Mouse (Mus musculus): Measurements from ENCODE around the gene Rad17. TPM values are rescaled to one million over a fixed set of nuclear protein-coding genes. Genes with fewer than 3 reads are reported as not detected.

Rad17 gene
- 20.0 TPM for polyA plus RNA-seq (2014; fragmentation: Illumina TruSeq; extraction: RNeasy Lipid Tissue Mini Kit (QIAGEN cat#74804); ENCODE audit: low read depth, low replicate concordance)

DNA sequence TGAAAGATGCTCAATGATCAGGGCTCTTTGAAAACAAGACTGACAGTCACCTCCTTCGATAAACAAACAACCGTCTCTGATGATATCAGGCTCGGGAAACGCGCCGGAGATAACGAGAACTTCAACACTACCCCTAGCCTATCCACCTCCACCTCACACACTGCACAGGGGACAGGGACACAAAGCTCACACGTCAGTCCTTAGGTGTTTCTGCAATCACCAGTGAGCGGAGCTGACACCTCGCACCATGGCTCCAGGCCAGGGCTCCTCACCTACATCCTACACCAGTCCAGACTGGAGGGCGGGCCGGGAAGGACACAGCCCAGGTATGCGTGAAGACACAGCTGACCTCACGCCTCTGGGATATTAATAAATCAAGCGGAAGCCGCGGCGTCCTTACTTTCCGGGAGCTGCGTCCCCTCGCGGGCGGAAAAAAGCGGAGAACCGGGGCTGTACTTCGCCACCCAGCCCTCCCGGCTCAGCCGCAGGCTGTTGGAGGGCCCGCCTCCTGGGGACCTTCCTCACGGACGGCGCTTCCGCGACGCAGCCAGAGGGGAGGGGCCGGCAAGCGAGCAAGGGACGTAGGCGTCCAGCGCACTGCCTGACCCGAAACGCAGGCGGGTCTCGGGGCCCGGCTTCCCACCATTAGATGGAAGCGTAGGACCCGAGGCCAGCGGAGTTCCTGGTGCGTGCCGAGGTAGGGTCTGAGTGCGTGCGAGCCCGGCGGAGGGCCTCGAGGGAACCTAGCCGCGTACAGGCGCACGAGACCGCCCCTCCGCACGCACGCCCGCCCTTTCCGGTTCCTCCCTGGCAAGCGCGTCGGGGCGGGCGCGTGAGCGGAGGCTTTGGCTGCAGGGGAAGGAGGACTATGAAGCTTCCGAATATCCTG is at the start of gene Rad17, which contains the start of gene Ak6:
TSS of gene Rad17 (minus strand) at position 502 of the 889 bp plus-strand sequence.
TSS of gene Ak6 (plus strand) at position 430 of the 889 bp plus-strand sequence.

DNA sequence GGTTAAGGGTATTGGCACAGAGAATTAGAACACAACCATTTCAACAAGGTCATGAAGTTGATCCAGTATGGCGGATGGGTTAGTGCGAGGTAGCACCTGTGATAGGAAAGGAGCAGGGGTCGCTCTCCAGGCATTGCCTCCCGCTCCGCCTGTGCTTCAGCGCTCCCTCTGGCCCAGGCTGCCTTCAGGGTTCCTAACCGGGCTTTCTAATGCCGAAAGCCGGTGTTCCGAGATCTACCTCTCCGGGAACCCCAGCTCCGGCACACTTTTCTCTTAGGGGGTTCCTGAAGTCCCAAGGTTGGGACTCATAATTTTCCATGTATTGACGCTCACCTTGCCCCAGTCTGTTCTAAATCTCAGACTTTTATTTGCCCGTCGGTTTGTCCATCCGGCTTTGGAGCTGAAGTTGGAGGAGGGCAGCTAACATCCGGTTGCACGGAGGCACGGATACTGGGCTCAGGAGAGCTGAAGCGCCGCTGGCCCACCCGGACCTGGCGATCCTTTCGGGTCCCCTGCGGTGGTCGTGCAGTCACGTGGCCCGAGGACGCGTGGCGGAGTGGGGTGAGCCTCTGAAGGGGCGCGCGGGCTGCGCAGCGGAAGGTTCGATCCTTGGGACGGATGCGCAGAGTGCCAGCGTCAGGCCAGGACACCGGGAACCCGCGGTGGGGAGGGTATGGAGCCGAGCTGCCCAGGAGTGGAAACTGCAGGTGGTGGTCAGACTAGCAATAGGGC is 18.6 kb upstream of the Rad17 start, which contains the start of gene Ccdc125:
TSS of gene Ccdc125 (plus strand) at position 427 of the 732 bp plus-strand sequence.

DNA sequence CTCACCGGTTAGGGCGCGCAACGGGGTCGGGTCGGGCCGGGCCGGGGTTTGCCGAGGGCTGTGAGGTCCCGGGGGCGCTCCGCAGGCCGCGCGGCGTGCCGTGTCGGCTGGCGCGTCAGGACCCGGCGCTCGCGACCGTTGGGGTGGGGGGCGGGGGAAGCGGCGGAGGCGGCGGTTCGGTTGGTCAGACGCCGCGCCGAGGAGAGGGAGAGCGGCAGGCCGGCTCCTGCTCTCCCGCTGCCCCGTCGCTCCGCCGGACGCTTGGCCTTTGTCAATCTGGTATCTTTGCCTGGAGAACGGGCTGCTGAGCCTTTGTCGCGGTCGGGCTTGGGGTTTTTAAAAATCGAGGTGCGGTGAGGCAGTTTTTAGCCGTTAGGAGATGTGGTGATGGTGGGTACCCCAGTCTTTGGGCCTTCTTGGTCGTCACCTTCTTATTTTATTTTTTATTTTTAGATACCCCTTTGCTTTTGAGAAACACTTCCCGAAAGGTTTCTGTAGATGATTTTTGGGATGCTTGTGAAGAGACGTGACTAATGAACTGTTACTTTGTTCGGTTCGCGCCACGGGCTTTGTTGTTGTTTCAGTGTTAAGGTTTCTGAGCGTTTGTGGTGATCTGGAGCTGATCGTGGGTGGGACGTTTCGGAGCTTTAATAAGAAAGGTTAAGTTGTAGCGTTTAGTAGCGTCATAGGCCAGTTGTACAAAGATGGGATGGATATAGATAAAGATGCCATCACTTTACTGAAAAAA is 762 bp upstream of the Rad17 start, which contains the start of gene Taf9:
TSS of gene Taf9 (plus strand) at position 141 of the 748 bp plus-strand sequence.

DNA sequence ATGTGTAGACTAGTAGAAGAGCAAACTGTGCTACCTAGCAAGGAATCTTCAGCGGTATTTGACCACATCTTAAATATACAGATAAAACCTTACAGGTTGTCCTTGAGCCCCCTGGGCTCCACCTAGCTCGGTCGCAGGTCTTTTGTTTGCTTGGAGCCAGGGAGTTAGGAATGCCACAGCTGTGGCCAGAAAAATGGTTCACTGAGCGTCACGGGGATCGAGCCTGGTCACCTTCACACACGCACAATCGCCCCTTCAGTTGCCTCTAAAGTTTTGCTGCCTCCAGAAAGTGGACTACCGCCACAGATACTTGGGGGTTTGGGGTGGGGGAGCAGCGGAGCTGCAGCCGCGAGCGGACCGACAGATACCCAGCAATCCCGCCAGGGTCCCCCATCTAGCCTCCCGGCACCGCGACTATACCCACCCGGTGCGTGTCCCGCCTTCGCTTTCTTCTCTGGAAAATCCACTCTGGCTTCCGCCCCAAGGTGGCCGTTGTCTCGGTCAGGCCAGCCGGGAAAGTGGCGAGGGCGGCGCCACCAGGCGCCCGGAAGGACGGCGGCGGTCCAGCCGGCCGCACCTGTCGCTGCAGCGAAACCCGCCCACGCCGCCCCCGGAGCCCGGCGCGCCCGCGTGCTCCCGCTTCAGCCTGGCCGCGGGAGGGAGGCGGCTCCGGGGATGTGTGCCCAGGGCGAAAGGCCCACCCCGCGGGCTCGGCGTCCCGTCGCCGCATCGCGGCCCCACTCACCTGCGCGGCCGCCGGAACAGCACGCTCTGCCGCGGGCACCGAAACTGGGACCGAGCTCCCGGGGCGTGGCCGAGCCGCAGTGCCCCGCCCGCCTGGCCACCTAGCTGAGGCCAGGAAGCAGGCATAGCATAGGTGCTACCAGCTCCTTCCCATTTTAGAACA is 34.4 kb downstream of the Rad17 start, which contains the start of gene Marveld2:
TSS of gene Marveld2 (minus strand) at position 791 of the 907 bp plus-strand sequence.

Other genes with a start within 250 kb of the Rad17 start
- not detected for gene Naip1, start 198.2 kb downstream of the Rad17 start, polyA plus RNA-seq (2014; fragmentation: Illumina TruSeq; extraction: RNeasy Lipid Tissue Mini Kit (QIAGEN cat#74804); ENCODE audit: low read depth, low replicate concordance)
- gene Gtf2h2, start 158.5 kb downstream of the Rad17 start, polyA plus RNA-seq (2014; fragmentation: Illumina TruSeq; extraction: RNeasy Lipid Tissue Mini Kit (QIAGEN cat#74804); ENCODE audit: low read depth, low replicate concordance), result 25.3 TPM
- gene Ocln, start 98.3 kb downstream of the Rad17 start, polyA plus RNA-seq (2014; fragmentation: Illumina TruSeq; extraction: RNeasy Lipid Tissue Mini Kit (QIAGEN cat#74804); ENCODE audit: low read depth, low replicate concordance), result 0.68 TPM
- 0.45 TPM for gene Marveld2, start 34.1 kb downstream of the Rad17 start, polyA plus RNA-seq (2014; fragmentation: Illumina TruSeq; extraction: RNeasy Lipid Tissue Mini Kit (QIAGEN cat#74804); ENCODE audit: low read depth, low replicate concordance)
- gene Ak6, start 72 bp downstream of the Rad17 start, polyA plus RNA-seq (2014; fragmentation: Illumina TruSeq; extraction: RNeasy Lipid Tissue Mini Kit (QIAGEN cat#74804); ENCODE audit: low read depth, low replicate concordance), result 98.4 TPM
- 4.0 TPM for gene Taf9, start 528 bp upstream of the Rad17 start, polyA plus RNA-seq (2014; fragmentation: Illumina TruSeq; extraction: RNeasy Lipid Tissue Mini Kit (QIAGEN cat#74804); ENCODE audit: low read depth, low replicate concordance)
- 0.79 TPM for gene Ccdc125, start 18.7 kb upstream of the Rad17 start, polyA plus RNA-seq (2014; fragmentation: Illumina TruSeq; extraction: RNeasy Lipid Tissue Mini Kit (QIAGEN cat#74804); ENCODE audit: low read depth, low replicate concordance)
- 29.4 TPM for gene Cdk7, start 79.9 kb upstream of the Rad17 start, polyA plus RNA-seq (2014; fragmentation: Illumina TruSeq; extraction: RNeasy Lipid Tissue Mini Kit (QIAGEN cat#74804); ENCODE audit: low read depth, low replicate concordance)
- gene Mrps36, start 93.6 kb upstream of the Rad17 start, polyA plus RNA-seq (2014; fragmentation: Illumina TruSeq; extraction: RNeasy Lipid Tissue Mini Kit (QIAGEN cat#74804); ENCODE audit: low read depth, low replicate concordance), result 220 TPM
- gene Cenph, start 124.8 kb upstream of the Rad17 start, polyA plus RNA-seq (2014; fragmentation: Illumina TruSeq; extraction: RNeasy Lipid Tissue Mini Kit (QIAGEN cat#74804); ENCODE audit: low read depth, low replicate concordance), result not detected
- not detected for gene Ccnb1, start 135.5 kb upstream of the Rad17 start, polyA plus RNA-seq (2014; fragmentation: Illumina TruSeq; extraction: RNeasy Lipid Tissue Mini Kit (QIAGEN cat#74804); ENCODE audit: low read depth, low replicate concordance)
- 20.3 TPM for gene Slc30a5, start 182.4 kb upstream of the Rad17 start, polyA plus RNA-seq (2014; fragmentation: Illumina TruSeq; extraction: RNeasy Lipid Tissue Mini Kit (QIAGEN cat#74804); ENCODE audit: low read depth, low replicate concordance)